Mouse (Mus musculus) left cerebral cortex, adult 8-10 months (tissue): ENCODE results near the gene Tceal8. TPM values are rescaled to one million over a fixed set of nuclear protein-coding genes. Genes with fewer than 3 reads are reported as not detected.
A peak's percentile ranks its signal among the peaks of the same experiment; 100 is the strongest.

Experiments
- DNase-seq, 2 experiments: peaks; one replicate each; pipeline ENCODE4 v3.0.0; 2022; ENCODE audit warnings: low spot score in 2 of 2
- microRNA-seq, 2 experiments: library from miRNA; unstranded; fragments of <30 nt; microRNA quantifications; one replicate each; pipeline ENCODE4 v1.2.0; 2022
- total RNA-seq, 4 experiments: library from RNA; stranded (reverse); gene quantifications; 2 replicates each; pipeline ENCODE4 v1.2.4; 2022

Gene Tceal8
- total RNA-seq, 4 experiments from 2014 or later, result 32.4 to 42.8 (median 35.4) TPM

GRCm38 (mm10) chrX:136127744-136128064 is 44.4 kb downstream of the Tceal8 start:
- peak; percentile 14 to 28 for DNase-seq

DNA sequence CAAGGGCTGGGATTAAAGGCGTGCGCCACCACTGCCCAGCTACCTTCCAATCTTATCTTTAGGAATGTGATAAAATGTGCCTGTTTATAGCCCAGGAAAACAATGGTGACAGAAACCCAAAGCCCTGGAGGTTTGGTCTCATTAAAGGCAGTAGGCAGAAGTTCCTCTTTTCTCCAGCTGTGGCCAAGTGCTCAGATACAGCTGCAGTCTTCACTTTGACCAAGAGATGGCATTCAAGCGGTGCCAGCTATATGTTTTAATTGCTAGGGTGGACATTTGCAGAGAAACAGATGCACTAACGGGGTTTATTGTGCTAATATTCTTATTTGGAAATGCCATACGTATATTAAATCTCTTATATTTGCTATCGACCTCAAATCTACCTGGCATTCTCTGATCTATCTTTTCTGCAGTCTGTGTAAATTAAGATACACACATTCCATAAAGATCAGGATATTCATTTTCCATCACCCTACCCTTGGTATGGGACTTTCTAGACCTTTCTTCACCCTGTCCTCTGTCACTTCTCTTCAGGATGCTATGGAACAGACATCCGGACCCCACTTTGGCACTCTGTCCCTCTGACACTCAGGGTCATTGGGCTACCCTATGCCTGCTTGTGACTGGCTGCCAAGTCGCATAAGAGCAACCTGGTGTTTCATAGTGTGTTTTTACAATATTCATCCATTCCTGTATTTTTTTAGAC is 45.0 kb downstream of the Tceal8 start:
- DNase-seq, result no peak

Small RNA genes lying within 50 kb of the gene (microRNA-seq; reads per million reads assigned to microRNA genes)
- gene Mir6383, result 0 reads per million in 2 experiments

Other genes with a start within 250 kb of the Tceal8 start
- gene Arxes2, start 178.5 kb downstream of the Tceal8 start, total RNA-seq, result 10 to 100 TPM; 61.5 to 72.9 (median 69.6) TPM
- 10 to 100 TPM; 33.6 to 37.0 (median 35.6) TPM for gene Arxes1, start 139.0 kb downstream of the Tceal8 start, total RNA-seq
- 100 to 1,000 TPM; 309 to 363 (median 335) TPM for gene Bex2, start 104.1 kb downstream of the Tceal8 start, total RNA-seq
- gene Nxf3, start 87.1 kb downstream of the Tceal8 start, total RNA-seq, result not detected
- gene Bex4, start 33.3 kb downstream of the Tceal8 start, total RNA-seq, result 10 to 100 TPM; 21.2 to 23.0 (median 21.5) TPM
- gene Tceal5, start 31.5 kb upstream of the Tceal8 start, total RNA-seq, result 100 to 1,000 TPM in 3 of 4 experiments, 10 to 100 TPM in 1; 80.8 to 132 (median 117) TPM
- gene Tceal7, start 42.4 kb upstream of the Tceal8 start, total RNA-seq, result 1 to 10 TPM; 1.6 to 2.9 (median 2.2) TPM
- 100 to 1,000 TPM in 2 of 4 experiments, 10 to 100 TPM in 2; 96.6 to 118 (median 102) TPM for gene Bex1, start 43.2 kb upstream of the Tceal8 start, total RNA-seq
- 100 to 1,000 TPM; 118 to 122 (median 119) TPM for gene Tceal9, start 72.7 kb upstream of the Tceal8 start, total RNA-seq
- 100 to 1,000 TPM; 252 to 326 (median 281) TPM for gene Bex3, start 97.9 kb upstream of the Tceal8 start, total RNA-seq